Mouse (Mus musculus) kidney, postnatal 36 days (tissue): ENCODE measurements at regions not wholly inside any gene's neighbourhood (a gene's known extent, or its start where the extent isn't known, plus 50 kb on each side); places are given as distances from the start of the nearest gene placed in this dataset.
A peak's percentile ranks its signal among the peaks of the same experiment; 100 is the strongest.
"Not testable (repeated sequence)": the region's sequence is repeated elsewhere in the genome, so short reads cannot be mapped to it uniquely, and the experiment has no call there.

Experiments used
- DNase-seq, 2 experiments: peaks; one replicate each; pipeline ENCODE4 v3.0.0; 2021 to 2022; ENCODE audit warnings: mixed read lengths in 2 of 2

GRCm38 (mm10) chr17:6853641-6854040 lies 71.1 kb upstream of the Ezr start:
- no peak for DNase-seq

GRCm38 (mm10) chr17:6852177-6852947 lies 69.8 kb upstream of the Ezr start:
- peak in 1 of 2 experiments; percentile 75 for DNase-seq

- no peak for DNase-seq
Measured at GRCm38 (mm10) chr17:6850513-6850912, 67.9 kb upstream of the Ezr start.

GRCm38 (mm10) chr17:6841781-6842465 lies 59.3 kb upstream of the Ezr start:
- not testable (repeated sequence) for DNase-seq

GRCm38 (mm10) chr17:6835333-6835916 lies 52.8 kb upstream of the Ezr start:
- no peak for DNase-seq
